In the genomic region with DNA sequence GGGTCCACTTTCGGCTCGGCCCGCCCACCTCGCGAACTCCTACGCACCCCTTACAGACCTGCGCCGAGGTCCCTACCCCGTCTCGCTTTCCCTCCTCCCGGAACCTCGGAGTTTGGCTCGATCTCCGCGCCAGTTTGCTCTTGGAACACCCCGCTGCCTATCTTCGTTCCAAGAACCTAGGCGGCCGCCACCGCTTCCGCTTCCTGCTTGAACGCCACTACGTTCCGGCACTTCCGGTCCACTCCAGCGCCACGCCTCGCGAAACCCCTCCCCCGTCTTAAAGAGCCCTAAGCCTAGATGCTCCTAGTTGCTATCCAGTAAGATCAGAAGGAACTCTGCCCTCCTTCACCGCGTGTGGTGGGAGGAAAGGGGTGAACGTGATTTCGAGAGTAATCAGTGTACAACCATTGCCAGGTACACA, we compare ENCODE assay signal across 7 mouse cellular contexts. TPM values are rescaled to one million over a fixed set of nuclear protein-coding genes. Genes with fewer than 3 reads are reported as not detected.
A peak's percentile ranks its signal among the peaks of the same experiment; 100 is the strongest.
DNase-seq lines count a peak whose midpoint lies in the region; ATAC-seq lines count a peak whose summit lies in the region.

A gene (minus strand): TSS at position 198 of the 421 bp plus-strand sequence.

- peak; percentile 60 for ATAC-seq in granulocyte monocyte progenitor cell, adult 5-6 weeks (replicated peaks; ENCODE audit: poor library complexity, severe bottlenecking)
- ATAC-seq in midbrain, embryonic 13.5 days, result peak; percentile 72

- H3K9me3 ChIP-seq in embryonic facial prominence, embryonic 10.5 days, result no peaks in the 10 kb centered on the region
- no peaks in the 10 kb centered on the region for H3K9me3 ChIP-seq in limb, embryonic 10.5 days (replicated peaks)
- H3K9me3 ChIP-seq in midbrain, embryonic 13.5 days, result no peaks in the 10 kb centered on the region

- peaks cover 35% of the 10 kb centered on the region for H3K36me3 ChIP-seq in embryonic facial prominence, embryonic 10.5 days (replicated peaks)
- peaks cover 22% of the 10 kb centered on the region for H3K36me3 ChIP-seq in limb, embryonic 10.5 days
- peaks cover 40% of the 10 kb centered on the region for H3K36me3 ChIP-seq in midbrain, embryonic 13.5 days

- peak within 1 kb of the TSS; percentile 83 for H3K27ac ChIP-seq in embryonic facial prominence, embryonic 10.5 days (replicated peaks)
- peak within 1 kb of the TSS; percentile 82 for H3K27ac ChIP-seq in limb, embryonic 10.5 days
- peak within 1 kb of the TSS; percentile 30; the same call in 1 of the 2 replicates for H3K27ac ChIP-seq in midbrain, embryonic 13.5 days

- under 1% methylated on average over 34 of the region's 34 CpGs for WGBS in embryonic facial prominence, embryonic 10.5 days
- 1% methylated on average over 34 of the region's 34 CpGs for WGBS in limb, embryonic 10.5 days
- WGBS in midbrain, embryonic 13.5 days, result 1% methylated on average over 34 of the region's 34 CpGs

- peak within 1 kb of the TSS; percentile 97 for H3K4me3 ChIP-seq in embryonic facial prominence, embryonic 10.5 days
- H3K4me3 ChIP-seq in limb, embryonic 10.5 days, result peak within 1 kb of the TSS; percentile 81
- H3K4me3 ChIP-seq in midbrain, embryonic 13.5 days (replicated peaks), result peak within 1 kb of the TSS; percentile 78

- peak within 1 kb of the TSS; percentile 80 for H3K9ac ChIP-seq in midbrain, embryonic 13.5 days (replicated peaks)

- H3K4me1 ChIP-seq in embryonic facial prominence, embryonic 10.5 days, result peaks cover 76% of the 10 kb centered on the region
- H3K4me1 ChIP-seq in limb, embryonic 10.5 days, result peaks cover 69% of the 10 kb centered on the region
- peaks cover 51% of the 10 kb centered on the region for H3K4me1 ChIP-seq in midbrain, embryonic 13.5 days (replicated peaks)

- H3K4me2 ChIP-seq in midbrain, embryonic 13.5 days (replicated peaks), result peak within 1 kb of the TSS; percentile 99

- peaks cover 62% of the 10 kb centered on the region for H3K27me3 ChIP-seq in embryonic facial prominence, embryonic 10.5 days (replicated peaks; ENCODE audit: low read depth, poor library complexity, severe bottlenecking)
- H3K27me3 ChIP-seq in limb, embryonic 10.5 days (ENCODE audit: low read depth, poor library complexity, severe bottlenecking), result peaks cover 60% of the 10 kb centered on the region
- H3K27me3 ChIP-seq in midbrain, embryonic 13.5 days, result peaks cover 13% of the 10 kb centered on the region; the same call in 1 of the 2 replicates

- DNase-seq in adrenal gland, postnatal 10 days, result peak; percentile 95
- DNase-seq in embryonic facial prominence, embryonic 10.5 days (ENCODE audit: low spot score), result peak; percentile 92
- DNase-seq in kidney, adult 11 months, result peak; percentile 93
- DNase-seq in limb, embryonic 10.5 days (ENCODE audit: low spot score), result peak; percentile 94
- peak; percentile 81 for DNase-seq in spleen, adult 12 weeks (ENCODE audit: low spot score)

RNA-seq across cellular contexts. Expression of the gene that starts here (rescaled TPM):
- 10 to 100 TPM; 24.0 to 26.7 TPM for total RNA-seq in adrenal gland, postnatal 10 days (2021)
- 53.7 and 56.2 TPM in 2 replicates for polyA plus RNA-seq in embryonic facial prominence, embryonic 10.5 days (2016; fragmentation: Nextera tagmentation; extraction: Ambion mirVana)
- 35.2 and 45.0 TPM in 2 replicates for total RNA-seq in granulocyte monocyte progenitor cell, adult 5-6 weeks (2014; fragmentation: Nextera tagmentation)
- total RNA-seq in granulocyte monocyte progenitor cell, adult 5-6 weeks (2017), result 16.4 and 17.4 TPM in 2 replicates
- 58.2 and 60.9 TPM in 2 replicates for polyA plus RNA-seq in limb, embryonic 10.5 days (2016; fragmentation: Nextera tagmentation; extraction: Ambion mirVana)
- 27.8 and 33.4 TPM in 2 replicates for polyA plus RNA-seq in midbrain, embryonic 13.5 days (2015; fragmentation: Nextera tagmentation; extraction: Ambion mirVana)

Comparison
In these comparisons a context has a peak if more than half of its experiments do, and no peak if none do; other contexts are left out.
1. Peak in every context shown above with its lines: DNase-seq, ATAC-seq, H3K4me3 ChIP-seq and H3K27ac ChIP-seq.
2. H3K27ac ChIP-seq: peak in every context shown above with its lines; median percentile 83 in embryonic facial prominence, embryonic 10.5 days; 82 in limb, embryonic 10.5 days; 30 in midbrain, embryonic 13.5 days.